Mouse (Mus musculus) adrenal gland, adult (tissue): ENCODE measurements at regions not wholly inside any gene's neighbourhood (a gene's known extent, or its start where the extent isn't known, plus 50 kb on each side); places are given as distances from the start of the nearest gene placed in this dataset.

Experiments
- DNase-seq, 2 experiments: peaks; one replicate each; pipeline ENCODE4 v3.0.0; 2022 to 2023; ENCODE audit warnings: low spot score in 1 of 2; ENCODE audit not compliant: inconsistent age in 2 of 2

DNA sequence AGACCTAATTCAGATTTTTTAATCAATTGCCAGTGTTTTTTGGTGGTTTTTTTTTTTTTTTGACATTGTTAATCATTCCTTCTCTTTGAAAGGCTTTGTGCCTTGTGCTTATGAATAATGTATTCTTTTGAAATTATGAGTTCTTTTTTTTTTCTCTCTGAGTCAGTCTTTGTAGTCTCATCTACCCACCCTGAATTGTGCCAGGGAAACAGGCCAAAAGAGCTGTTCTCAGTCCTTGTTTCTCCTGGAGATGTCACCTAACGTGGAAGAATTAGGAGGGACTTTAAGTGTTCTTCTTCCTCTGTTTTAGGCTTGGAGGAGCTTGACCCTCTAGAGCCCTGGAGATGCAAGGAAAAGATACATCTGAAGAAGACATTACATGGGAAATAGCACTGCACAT lies 2012.6 kb downstream of the Poteg start:
- DNase-seq: peak; percentile 4 to 58

GRCm38 (mm10) chr8:29492931-29493330 lies 2045.5 kb downstream of the Poteg start:
- no peak for DNase-seq

GRCm38 (mm10) chr8:29527327-29527726 lies 2079.9 kb downstream of the Poteg start:
- DNase-seq: no peak

GRCm38 (mm10) chr8:29531565-29531964 lies 2084.1 kb downstream of the Poteg start:
- DNase-seq: no peak

- no peak for DNase-seq
These were observed 2090.5 kb downstream of the Poteg start for GRCm38 (mm10) chr8:29538016-29538415.

DNA sequence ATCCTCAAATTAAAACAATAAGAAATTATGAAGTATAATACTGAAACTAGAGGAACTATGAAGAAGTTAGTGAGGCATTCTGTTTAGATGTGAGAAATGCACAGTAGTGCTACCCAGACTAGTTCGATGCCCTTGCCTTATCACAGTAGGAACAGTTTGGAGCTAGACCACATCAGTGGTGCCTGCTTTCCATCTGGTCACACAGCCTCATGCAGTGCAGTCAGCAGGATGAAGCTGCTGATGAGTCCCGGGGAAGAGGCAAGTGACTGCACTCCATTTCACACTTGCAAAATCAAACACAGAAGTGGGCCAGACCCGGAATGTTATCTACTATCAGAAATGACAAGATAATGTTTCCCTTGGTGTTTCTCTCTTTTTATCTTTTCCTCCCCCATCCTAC lies 2092.4 kb downstream of the Poteg start:
- DNase-seq: no peak

- no peak for DNase-seq
These were observed 2096.7 kb downstream of the Poteg start for GRCm38 (mm10) chr8:29544142-29544541.

- no peak for DNase-seq
These were observed 2138.2 kb downstream of the Poteg start for GRCm38 (mm10) chr8:29585671-29586070.

DNA sequence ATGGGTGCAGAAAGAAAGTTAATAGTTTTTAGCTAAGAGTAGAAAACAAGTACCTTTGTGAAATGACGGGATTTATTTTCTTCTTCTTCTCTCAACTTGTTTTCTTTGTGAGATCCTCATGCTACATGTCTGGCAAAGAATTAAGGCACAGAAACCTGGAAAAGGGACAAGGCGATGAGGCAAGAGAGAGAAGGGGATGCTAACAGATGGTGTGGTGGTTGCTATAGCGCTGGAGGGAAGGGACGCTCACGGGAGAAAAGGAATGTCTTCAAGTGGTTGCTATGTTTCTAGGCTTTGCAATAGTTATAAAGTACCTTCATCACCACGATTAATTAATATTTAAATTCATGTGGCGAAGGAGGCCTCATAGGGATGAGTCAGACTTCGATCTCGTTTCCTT lies 2146.7 kb downstream of the Poteg start:
- no peak for DNase-seq

- DNase-seq: no peak
These were observed 2166.6 kb downstream of the Poteg start for GRCm38 (mm10) chr8:29614098-29614497.

DNA sequence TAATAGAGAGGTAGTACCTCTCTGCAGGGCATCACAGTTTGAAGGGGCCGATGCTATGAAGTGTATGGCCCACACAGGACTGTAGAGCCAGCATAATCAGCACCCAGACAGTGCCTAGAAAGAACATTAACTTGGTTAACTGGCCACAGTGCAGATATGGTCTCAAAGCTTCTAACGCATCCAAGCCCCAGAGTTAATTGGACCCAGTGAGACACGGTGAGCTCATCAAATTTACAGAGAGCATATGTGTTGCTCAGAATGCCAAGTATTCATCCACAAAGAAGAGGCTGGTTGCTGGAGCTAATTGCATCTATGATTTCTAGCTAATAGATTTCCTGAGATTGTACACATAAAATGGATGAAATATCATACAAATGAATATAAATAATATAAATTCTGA lies 2214.1 kb downstream of the Poteg start:
- no peak for DNase-seq

- no peak for DNase-seq
These were observed 2228.4 kb downstream of the Poteg start for GRCm38 (mm10) chr8:29675870-29676269.

- DNase-seq: no peak
These were observed 2235.9 kb downstream of the Poteg start for GRCm38 (mm10) chr8:29683340-29683739.

DNA sequence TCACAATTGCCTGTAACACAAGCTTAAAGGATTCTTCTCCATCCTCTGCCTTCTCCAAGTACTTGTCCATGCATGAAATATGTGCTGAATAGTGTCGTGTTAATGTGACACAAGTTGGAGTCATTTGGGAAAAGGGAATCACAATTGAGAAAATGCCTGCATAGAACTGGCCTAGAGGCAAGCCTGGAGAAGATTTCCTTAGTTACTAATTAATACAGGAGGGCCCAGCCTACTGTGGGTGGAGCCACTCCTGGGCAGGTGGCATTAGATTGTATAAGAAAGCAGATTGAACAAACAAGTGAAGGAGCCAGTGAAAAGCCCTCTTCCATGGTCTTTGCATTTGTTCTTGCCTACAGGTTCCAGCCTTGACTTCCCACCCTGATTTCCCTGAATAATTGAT lies 2239.1 kb downstream of the Poteg start:
- no peak for DNase-seq

GRCm38 (mm10) chr8:29695698-29696097 lies 2248.2 kb downstream of the Poteg start:
- DNase-seq: no peak
